In the genomic region with DNA sequence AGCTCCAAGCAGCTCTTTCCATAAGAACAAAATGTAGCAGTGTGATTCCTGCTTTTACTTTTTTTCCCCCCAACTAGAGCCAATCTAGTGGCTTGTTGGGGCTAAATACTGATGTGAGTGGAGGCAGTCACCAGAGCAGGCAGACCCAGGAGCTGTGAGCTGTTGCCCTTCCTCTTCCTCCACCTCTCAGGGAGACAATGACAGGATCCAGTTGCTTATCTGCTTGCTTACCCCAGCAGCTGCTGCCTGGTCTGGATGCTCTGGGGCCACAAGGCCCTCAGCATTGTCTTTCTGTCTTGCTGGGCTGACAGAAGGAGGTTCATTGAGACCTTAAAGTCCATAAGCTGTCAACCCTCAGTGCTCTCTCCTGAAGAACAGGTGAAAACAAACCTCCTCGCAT, we compare ENCODE assay signal across 24 mouse cellular contexts.
DNase-seq lines count a peak whose midpoint lies in the region; ATAC-seq lines count a peak whose summit lies in the region.
"Had no signal": no experiment of that assay in that cellular context is flagged by ENCODE, and none has a peak within 500 bp of the region (broad histone marks: within the 10 kb centered on the region; RNA-seq: fewer than 3 reads in every experiment).

No protein-coding gene starts in this region.

- H3K4me3 ChIP-seq in heart, embryonic 15.5 days = no peak overlapping the region
- H3K4me3 ChIP-seq: embryonic facial prominence, embryonic 10.5 days; embryonic facial prominence, embryonic 12.5 days; forebrain, embryonic 13.5 days; forebrain, embryonic 15.5 days had no signal

- DNase-seq in heart, adult 11 months = peak; percentile 70
- no peak for DNase-seq in heart, adult 18-20 months
- no peak for DNase-seq in heart, postnatal 4 days
- DNase-seq in cerebellum, adult 9-11 months = no peak
- DNase-seq: adrenal gland, adult 8-10 months; adrenal gland, postnatal 14 days; adrenal gland, postnatal 36 days; B cell, adult 2 months; cerebellum, adult 11-12 months; cerebellum, adult 2 months; cerebellum, adult 9-10 months; cerebellum, postnatal 14 days; cerebellum, postnatal 36 days; forebrain, postnatal 0 days had no signal

- H3K9me3 ChIP-seq in heart, embryonic 15.5 days (replicated peaks) = no peaks in the 10 kb centered on the region
- H3K9me3 ChIP-seq: embryonic facial prominence, embryonic 10.5 days; embryonic facial prominence, embryonic 12.5 days; forebrain, embryonic 13.5 days; forebrain, embryonic 15.5 days had no signal

- WGBS in heart, embryonic 15.5 days = 76% methylated on average over 1 of the region's 1 CpGs

- H3K27me3 ChIP-seq in heart, embryonic 15.5 days = no peaks in the 10 kb centered on the region
- H3K27me3 ChIP-seq: CH12.LX; embryonic facial prominence, embryonic 12.5 days; forebrain, embryonic 13.5 days; forebrain, embryonic 15.5 days; Patski had no signal

- H3K4me1 ChIP-seq in heart, embryonic 15.5 days (replicated peaks) = no peaks in the 10 kb centered on the region
- H3K4me1 ChIP-seq: embryonic facial prominence, embryonic 10.5 days; embryonic facial prominence, embryonic 12.5 days; forebrain, embryonic 13.5 days; forebrain, embryonic 15.5 days had no signal

- ATAC-seq in heart, embryonic 15.5 days (replicated peaks; ENCODE audit: insufficient number of reproducible peaks, insufficient read depth, low FRiP score, low read depth) = 0 out of 2 replicates have a peak, but pooled peaks have one; percentile 18
- ATAC-seq: activated CD4-positive, CD25-positive, alpha-beta regulatory T cell, adult 4 months; CD4-positive, CD25-positive, alpha-beta regulatory T cell, adult 4 months; forebrain, embryonic 13.5 days; forebrain, embryonic 15.5 days; forebrain, postnatal 0 days; Patski had no signal

- no peak overlapping the region for H3K27ac ChIP-seq in heart, embryonic 15.5 days
- H3K27ac ChIP-seq: embryonic facial prominence, embryonic 10.5 days; embryonic facial prominence, embryonic 12.5 days; forebrain, embryonic 13.5 days; forebrain, embryonic 15.5 days had no signal

- no peak overlapping the region for H3K9ac ChIP-seq in heart, embryonic 15.5 days
- H3K9ac ChIP-seq: embryonic facial prominence, embryonic 12.5 days; forebrain, embryonic 13.5 days; forebrain, embryonic 15.5 days; forebrain, postnatal 0 days had no signal

- H3K36me3 ChIP-seq in heart, embryonic 15.5 days = no peaks in the 10 kb centered on the region
- H3K36me3 ChIP-seq: embryonic facial prominence, embryonic 10.5 days; embryonic facial prominence, embryonic 12.5 days; forebrain, embryonic 15.5 days; G1E had no signal

- H3K4me2 ChIP-seq in heart, embryonic 15.5 days = no peak overlapping the region
- H3K4me2 ChIP-seq: embryonic facial prominence, embryonic 12.5 days; forebrain, embryonic 13.5 days; forebrain, embryonic 15.5 days had no signal
